Mouse (Mus musculus) cortical plate, adult 2 months (tissue): ENCODE results near the gene Fam110c.

Experiments used
- CTCF ChIP-seq: fragments of 200-500 bp; IDR thresholded peaks from 2 replicates; pipeline ENCODE4 v1.5.1; 2011; ENCODE audit warnings: mild to moderate bottlenecking, control low read depth, low read length; ENCODE audit not compliant: insufficient read depth; ENCODE audit errors: extremely low read depth
- POLR2A ChIP-seq: fragments of 200-500 bp; IDR thresholded peaks from 2 replicates; pipeline ENCODE4 v1.6.1; 2011; ENCODE audit warnings: mild to moderate bottlenecking, low read length, control low read depth; ENCODE audit not compliant: insufficient read depth; ENCODE audit errors: extremely low read depth

DNA sequence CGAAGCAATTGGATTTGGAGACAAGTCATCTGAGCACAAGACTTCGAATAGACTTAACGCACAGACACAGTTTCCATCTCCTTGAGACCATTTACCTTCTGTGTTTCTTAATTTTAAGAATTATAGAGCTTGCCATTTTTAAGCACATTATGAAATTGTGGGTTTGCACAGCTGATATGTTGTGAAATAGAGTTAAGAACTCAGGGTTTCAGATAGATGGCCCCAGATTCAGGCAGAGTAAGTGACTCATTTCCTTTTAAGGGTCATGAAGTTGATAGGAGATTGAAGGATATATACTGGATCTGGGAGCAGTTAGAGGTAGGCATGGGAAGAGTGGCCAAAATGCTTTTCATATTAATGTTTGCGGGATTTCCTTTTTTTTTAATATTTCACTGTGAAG is 27.5 kb downstream of the Fam110c start:
- TF ChIP-seq CTCF, result no peak
- TF ChIP-seq POLR2A, result no peak
